ENCODE assay signal across 14 mouse cellular contexts in the genomic region with DNA sequence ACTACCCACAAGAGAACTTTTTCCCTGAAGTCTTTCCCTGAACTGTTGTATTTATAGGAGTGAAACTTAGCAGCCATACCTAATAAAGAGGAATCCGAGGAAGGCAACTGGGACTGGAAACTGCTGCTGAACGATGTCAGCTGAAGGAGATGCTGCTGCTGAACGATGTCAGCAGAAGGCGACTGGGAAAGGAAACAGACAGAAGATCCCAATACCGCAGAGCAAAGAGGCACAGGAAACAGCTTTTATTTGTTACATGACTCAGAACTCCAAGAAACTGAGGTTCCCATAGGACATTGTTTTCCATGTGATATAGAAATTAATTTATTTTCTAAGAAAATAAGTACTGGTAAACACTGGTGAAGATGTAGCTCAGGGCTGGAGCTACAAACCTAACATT.
"Had no signal": no experiment of that assay in that cellular context is flagged by ENCODE, and none has a peak within 500 bp of the region (broad histone marks: within the 10 kb centered on the region; RNA-seq: fewer than 3 reads in every experiment).

No protein-coding gene starts in this region.

- ATAC-seq: liver, postnatal 0 days; midbrain, embryonic 16.5 days had no signal

- H3K4me1 ChIP-seq: liver, embryonic 13.5 days; neural tube, embryonic 13.5 days had no signal

- H3K4me2 ChIP-seq: limb, embryonic 12.5 days; liver, embryonic 13.5 days; midbrain, embryonic 12.5 days; neural tube, embryonic 13.5 days had no signal

- H3K9me3 ChIP-seq: liver, embryonic 13.5 days; midbrain, embryonic 12.5 days; neural tube, embryonic 13.5 days had no signal

- H3K27ac ChIP-seq: kidney, postnatal 0 days; limb, embryonic 12.5 days; liver, embryonic 13.5 days; midbrain, embryonic 12.5 days; neural tube, embryonic 13.5 days had no signal

- H3K36me3 ChIP-seq: limb, embryonic 12.5 days; midbrain, embryonic 12.5 days; neural tube, embryonic 13.5 days had no signal

- H3K4me3 ChIP-seq: limb, embryonic 12.5 days; liver, embryonic 13.5 days; midbrain, embryonic 12.5 days; neural tube, embryonic 13.5 days had no signal

- DNase-seq: kidney, adult 9 months; kidney, postnatal 4 days; liver; liver, embryonic 13.5 days; liver, postnatal 0 days; right cerebral cortex, postnatal 4 days; spleen, adult 18-20 months; thymus, adult 18-20 months; thymus, postnatal 14 days had no signal

- H3K9ac ChIP-seq: limb, embryonic 12.5 days; liver, embryonic 13.5 days; liver, postnatal 0 days; midbrain, embryonic 12.5 days; neural tube, embryonic 13.5 days had no signal

- H3K27me3 ChIP-seq: limb, embryonic 12.5 days; liver, embryonic 13.5 days; midbrain, embryonic 12.5 days; neural tube, embryonic 13.5 days had no signal
